Comparison of ENCODE assay signal across 8 mouse cellular contexts in genomic region chr5:143623356-143624295, GRCm38 (mm10). TPM values are rescaled to one million over a fixed set of nuclear protein-coding genes. Genes with fewer than 3 reads are reported as not detected.
DNase-seq lines count a peak whose midpoint lies in the region; ATAC-seq and TF ChIP-seq lines count a peak whose summit lies in the region.

No protein-coding gene starts in this region.

- H3K9me3 ChIP-seq in embryonic facial prominence, embryonic 10.5 days, result no peaks in the 10 kb centered on the region
- no peaks in the 10 kb centered on the region for H3K9me3 ChIP-seq in hindbrain, embryonic 12.5 days (replicated peaks)
- H3K9me3 ChIP-seq in lung, embryonic 16.5 days (ENCODE audit: control insufficient read depth, low read length), result no peaks in the 10 kb centered on the region

- WGBS in embryonic facial prominence, embryonic 10.5 days, result 55% methylated on average over 19 of the region's 19 CpGs
- 53% methylated on average over 19 of the region's 19 CpGs for WGBS in hindbrain, embryonic 12.5 days
- 27% methylated on average over 19 of the region's 19 CpGs for WGBS in lung, embryonic 16.5 days

- no peaks in the 10 kb centered on the region; the same call in 1 of the 2 replicates for H3K27me3 ChIP-seq in embryonic facial prominence, embryonic 10.5 days (replicated peaks; ENCODE audit: low read depth, poor library complexity, severe bottlenecking)
- H3K27me3 ChIP-seq in hindbrain, embryonic 12.5 days, result no peaks in the 10 kb centered on the region
- H3K27me3 ChIP-seq in lung, embryonic 16.5 days (ENCODE audit: control insufficient read depth, insufficient read depth, low read depth, low read length), result no peaks in the 10 kb centered on the region

- DNase-seq in layer of hippocampus, adult 2 months (ENCODE audit: low spot score in 2 of 2), result no peak
- DNase-seq in layer of hippocampus, postnatal 14 days (ENCODE audit: low spot score in 2 of 2), result no peak
- no peak for DNase-seq in embryonic facial prominence, embryonic 10.5 days (ENCODE audit: low spot score)
- DNase-seq in thymus, adult 18-20 months, result no peak
- DNase-seq in cerebellum, postnatal 10 days, result no peak
- no peak for DNase-seq in right cerebral cortex, postnatal 4 days

- peak overlapping the region; percentile 88 for H3K4me2 ChIP-seq in hindbrain, embryonic 12.5 days (replicated peaks)
- peak overlapping the region; percentile 88 for H3K4me2 ChIP-seq in lung, embryonic 16.5 days (ENCODE audit: low read depth, low read length)

- H3K4me3 ChIP-seq in layer of hippocampus, adult 2 months, result peak overlapping the region; percentile 80
- H3K4me3 ChIP-seq in embryonic facial prominence, embryonic 10.5 days, result peak overlapping the region; percentile 92
- H3K4me3 ChIP-seq in hindbrain, embryonic 12.5 days, result peak overlapping the region; percentile 82
- H3K4me3 ChIP-seq in lung, embryonic 16.5 days (ENCODE audit: low read length), result peak overlapping the region; percentile 94

- H3K9ac ChIP-seq in hindbrain, embryonic 12.5 days, result no peak overlapping the region
- H3K9ac ChIP-seq in lung, embryonic 16.5 days (ENCODE audit: low read length), result peak overlapping the region; percentile 95

- peak; percentile 52 for TF ChIP-seq CTCF in layer of hippocampus, adult 2 months (conservative IDR thresholded peaks at IDR 0.05)

- H3K4me1 ChIP-seq in embryonic facial prominence, embryonic 10.5 days, result peaks cover 62% of the 10 kb centered on the region
- peaks cover 38% of the 10 kb centered on the region for H3K4me1 ChIP-seq in hindbrain, embryonic 12.5 days
- peaks cover 37% of the 10 kb centered on the region for H3K4me1 ChIP-seq in lung, embryonic 16.5 days (replicated peaks; ENCODE audit: control insufficient read depth, insufficient read depth, low read length)

- peak overlapping the region; percentile 87 for H3K27ac ChIP-seq in layer of hippocampus, adult 2 months
- H3K27ac ChIP-seq in embryonic facial prominence, embryonic 10.5 days (replicated peaks), result no peak overlapping the region
- no peak overlapping the region for H3K27ac ChIP-seq in hindbrain, embryonic 12.5 days
- peak overlapping the region; percentile 54 for H3K27ac ChIP-seq in lung, embryonic 16.5 days (ENCODE audit: low read length)

- ATAC-seq in hindbrain, embryonic 12.5 days (ENCODE audit: low FRiP score), result no peak
- no peak for ATAC-seq in lung, embryonic 16.5 days (ENCODE audit: low read depth)

- H3K36me3 ChIP-seq in embryonic facial prominence, embryonic 10.5 days (replicated peaks), result 0 out of 2 replicates have a peak, but pooled peaks cover 2% of the 10 kb centered on the region
- H3K36me3 ChIP-seq in hindbrain, embryonic 12.5 days, result no peaks in the 10 kb centered on the region
- H3K36me3 ChIP-seq in lung, embryonic 16.5 days (ENCODE audit: control insufficient read depth, insufficient read depth, low read length), result no peaks in the 10 kb centered on the region

RNA-seq across cellular contexts. Expression of gene Cyth3, which starts 1.4 kb away (rescaled TPM):
- total RNA-seq in layer of hippocampus, adult 2 months (2021), result 10 to 100 TPM; 43.7 to 46.1 TPM
- 10 to 100 TPM; 48.1 to 52.4 TPM for total RNA-seq in layer of hippocampus, postnatal 14 days (2021)
- 40.4 and 48.1 TPM in 2 replicates for polyA plus RNA-seq in embryonic facial prominence, embryonic 10.5 days (2016; fragmentation: Nextera tagmentation; extraction: Ambion mirVana)
- polyA plus RNA-seq in hindbrain, embryonic 12.5 days (2016; fragmentation: Nextera tagmentation; extraction: Ambion mirVana), result 39.8 and 46.1 TPM in 2 replicates
- polyA plus RNA-seq in lung, embryonic 16.5 days (2015; fragmentation: Nextera tagmentation; extraction: Ambion mirVana), result 61.5 and 65.7 TPM in 2 replicates

Comparison
In these comparisons a context has a peak if more than half of its experiments do, and no peak if none do; other contexts are left out.
1. H3K27ac ChIP-seq: peak in layer of hippocampus, adult 2 months (single experiment) and lung, embryonic 16.5 days (single experiment); none in embryonic facial prominence, embryonic 10.5 days (single experiment) and hindbrain, embryonic 12.5 days (single experiment).
2. Peak in every context shown above with its lines, with median percentiles within 50 percentile points of each other: H3K4me3 ChIP-seq.